Mouse (Mus musculus) ES-E14 (cell line): ENCODE results near the gene Sfxn3.

Experiments
- CHD2 ChIP-seq: IDR thresholded peaks from 2 replicates; pipeline ENCODE4 v1.6.1; 2014; ENCODE audit warnings: mild to moderate bottlenecking, low read depth, low read length, inconsistent platforms
- HCFC1 ChIP-seq: IDR thresholded peaks from 2 replicates; pipeline ENCODE4 v1.6.1; 2012; ENCODE audit warnings: low read length, inconsistent platforms, borderline replicate concordance; ENCODE audit not compliant: insufficient read depth
- MAFK ChIP-seq: IDR thresholded peaks from 2 replicates; pipeline ENCODE4 v1.6.1; 2014; ENCODE audit warnings: mild to moderate bottlenecking, low read depth, low read length, inconsistent platforms; ENCODE audit not compliant: insufficient read depth

DNA sequence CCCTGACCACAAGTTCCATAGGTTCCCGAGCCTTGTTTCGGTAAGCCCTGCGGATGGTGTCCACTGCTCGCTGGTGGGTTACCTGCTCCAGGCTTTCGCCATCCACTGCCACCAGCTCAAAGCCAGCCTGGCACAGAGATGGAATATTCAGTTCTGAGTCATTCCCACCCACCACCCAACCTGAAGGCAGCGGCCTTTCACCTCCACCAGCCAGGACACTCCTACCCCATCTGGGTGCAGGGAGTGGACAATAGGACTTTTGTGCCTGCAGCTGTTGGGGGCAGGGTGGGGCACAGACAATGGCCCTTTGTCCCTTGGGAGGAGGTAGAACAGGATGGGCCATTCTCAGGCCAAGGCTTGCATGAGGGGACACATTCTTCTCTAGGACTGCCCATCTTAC is 19.5 kb upstream of the Sfxn3 start:
- TF ChIP-seq HCFC1 (no peak), MAFK (no peak), CHD2 (no peak)
